Mouse (Mus musculus): ENCODE measurements at regions not wholly inside any gene's neighbourhood (a gene's known extent, or its start where the extent isn't known, plus 50 kb on each side); places are given as distances from the start of the nearest gene placed in this dataset.

- in situ Hi-C loops (cut with MboI, MseI), result no loop called here
These were observed 132.1 kb downstream of the 1700020N01Rik start for GRCm38 (mm10) chr10:21724999-21725398.

GRCm38 (mm10) chr10:21740256-21740655 is 141.7 kb upstream of the Sgk1 start:
- in situ Hi-C loops (cut with MboI, MseI), result no loop called here

GRCm38 (mm10) chr10:21741575-21741974 is 140.4 kb upstream of the Sgk1 start:
- in situ Hi-C loops (cut with MboI, MseI), result no loop called here

- in situ Hi-C loops (cut with MboI, MseI), result no loop called here
These were observed 139.8 kb upstream of the Sgk1 start for GRCm38 (mm10) chr10:21741976-21742745.

- in situ Hi-C loops (cut with MboI, MseI), result no loop called here
These were observed 138.6 kb upstream of the Sgk1 start for GRCm38 (mm10) chr10:21743396-21743795.

GRCm38 (mm10) chr10:21744341-21744955 is 137.5 kb upstream of the Sgk1 start:
- in situ Hi-C loops (cut with MboI, MseI), result no loop called here

GRCm38 (mm10) chr10:21745940-21746487 is 136.0 kb upstream of the Sgk1 start:
- in situ Hi-C loops (cut with MboI, MseI), result no loop called here

GRCm38 (mm10) chr10:21746713-21747112 is 135.3 kb upstream of the Sgk1 start:
- in situ Hi-C loops (cut with MboI, MseI), result no loop called here

GRCm38 (mm10) chr10:21751326-21751725 is 130.7 kb upstream of the Sgk1 start:
- in situ Hi-C loops (cut with MboI, MseI), result no loop called here

GRCm38 (mm10) chr10:21752392-21752791 is 129.6 kb upstream of the Sgk1 start:
- in situ Hi-C loops (cut with MboI, MseI), result no loop called here

GRCm38 (mm10) chr10:21754763-21755548 is 127.0 kb upstream of the Sgk1 start:
- in situ Hi-C loops (cut with MboI, MseI), result no loop called here

- in situ Hi-C loops (cut with MboI, MseI), result no loop called here
These were observed 126.3 kb upstream of the Sgk1 start for GRCm38 (mm10) chr10:21755717-21756116.

GRCm38 (mm10) chr10:21756811-21757210 is 125.2 kb upstream of the Sgk1 start:
- in situ Hi-C loops (cut with MboI, MseI), result no loop called here

GRCm38 (mm10) chr10:21758122-21758521 is 123.9 kb upstream of the Sgk1 start:
- in situ Hi-C loops (cut with MboI, MseI), result no loop called here

GRCm38 (mm10) chr10:21762516-21762915 is 119.5 kb upstream of the Sgk1 start:
- in situ Hi-C loops (cut with MboI, MseI), result no loop called here

- in situ Hi-C loops (cut with MboI, MseI), result no loop called here
These were observed 118.7 kb upstream of the Sgk1 start for GRCm38 (mm10) chr10:21763017-21763964.

- in situ Hi-C loops (cut with MboI, MseI), result no loop called here
These were observed 117.9 kb upstream of the Sgk1 start for GRCm38 (mm10) chr10:21764090-21764489.

- in situ Hi-C loops (cut with MboI, MseI), result no loop called here
These were observed 117.1 kb upstream of the Sgk1 start for GRCm38 (mm10) chr10:21764891-21765290.

GRCm38 (mm10) chr10:21773548-21773947 is 108.4 kb upstream of the Sgk1 start:
- in situ Hi-C loops (cut with MboI, MseI), result no loop called here

- in situ Hi-C loops (cut with MboI, MseI), result no loop called here
These were observed 106.5 kb upstream of the Sgk1 start for GRCm38 (mm10) chr10:21775441-21775840.
